Mouse (Mus musculus): ENCODE results near the gene Paox. TPM values are rescaled to one million over a fixed set of nuclear protein-coding genes. Genes with fewer than 3 reads are reported as not detected.

Paox gene
- polyA plus RNA-seq, 1 experiment: 3.0 TPM

- Histone ChIP-seq H3K36me3 (ENCODE audit: control insufficient read depth, insufficient read depth, low read length) (no peaks in the 10 kb centered on the region), H3K27ac (ENCODE audit: control insufficient read depth, insufficient read depth, low read depth, low read length) (no peak overlapping the region), H3K27me3 (ENCODE audit: control insufficient read depth, insufficient read depth, low read length) (no peaks in the 10 kb centered on the region), H3K4me1 (ENCODE audit: control insufficient read depth, insufficient read depth, low read length) (no peaks in the 10 kb centered on the region; the same call in 1 of the 2 replicates), H3K4me3 (ENCODE audit: control insufficient read depth, low read depth, low read length) (no peak overlapping the region)
- TF ChIP-seq POLR2A (IDR thresholded peaks at IDR 0.05; ENCODE audit: control insufficient read depth, low read depth, low read length) (no peak), CTCF (IDR thresholded peaks at IDR 0.05; ENCODE audit: control insufficient read depth, insufficient read depth, insufficient replicate concordance, low read depth, low read length) (no peak)
These were observed 17.1 kb upstream of the Paox start for GRCm38 (mm10) chr7:140098466-140098865.

- H3K4me1 ChIP-seq (ENCODE audit: control insufficient read depth, insufficient read depth, low read length): no peaks in the 10 kb centered on the region; the same call in 1 of the 2 replicates
These were observed 14.1 kb upstream of the Paox start for GRCm38 (mm10) chr7:140101498-140101897.

GRCm38 (mm10) chr7:140101993-140102860 is 13.4 kb upstream of the Paox start, which contains the start of gene Fuom:
TSS of gene Fuom (minus strand) at chr7:140102441.
- no peak within 1 kb of the TSS for H3K27ac ChIP-seq (ENCODE audit: control insufficient read depth, insufficient read depth, low read depth, low read length)
- peak within 1 kb of the TSS; percentile 62 for H3K4me3 ChIP-seq (ENCODE audit: control insufficient read depth, low read depth, low read length)
- no peaks in the 10 kb centered on the region for H3K27me3 ChIP-seq (ENCODE audit: control insufficient read depth, insufficient read depth, low read length)
- no peaks in the 10 kb centered on the region; the same call in 1 of the 2 replicates for H3K4me1 ChIP-seq (ENCODE audit: control insufficient read depth, insufficient read depth, low read length)
- no peaks in the 10 kb centered on the region for H3K36me3 ChIP-seq (ENCODE audit: control insufficient read depth, insufficient read depth, low read length)
- TF ChIP-seq CTCF (IDR thresholded peaks at IDR 0.05; ENCODE audit: control insufficient read depth, insufficient read depth, insufficient replicate concordance, low read depth, low read length): no peak
- no peak for TF ChIP-seq POLR2A (IDR thresholded peaks at IDR 0.05; ENCODE audit: control insufficient read depth, low read depth, low read length)

More at GRCm38 (mm10) chr7:140101498-140101897, 14.1 kb upstream of the Paox start:
- TF ChIP-seq CTCF (IDR thresholded peaks at IDR 0.05; ENCODE audit: control insufficient read depth, insufficient read depth, insufficient replicate concordance, low read depth, low read length): no peak
- H3K27me3 ChIP-seq (ENCODE audit: control insufficient read depth, insufficient read depth, low read length): no peaks in the 10 kb centered on the region
- H3K27ac ChIP-seq (ENCODE audit: control insufficient read depth, insufficient read depth, low read depth, low read length): no peak overlapping the region
- no peaks in the 10 kb centered on the region for H3K36me3 ChIP-seq (ENCODE audit: control insufficient read depth, insufficient read depth, low read length)
- H3K4me3 ChIP-seq (ENCODE audit: control insufficient read depth, low read depth, low read length): no peak overlapping the region

DNA sequence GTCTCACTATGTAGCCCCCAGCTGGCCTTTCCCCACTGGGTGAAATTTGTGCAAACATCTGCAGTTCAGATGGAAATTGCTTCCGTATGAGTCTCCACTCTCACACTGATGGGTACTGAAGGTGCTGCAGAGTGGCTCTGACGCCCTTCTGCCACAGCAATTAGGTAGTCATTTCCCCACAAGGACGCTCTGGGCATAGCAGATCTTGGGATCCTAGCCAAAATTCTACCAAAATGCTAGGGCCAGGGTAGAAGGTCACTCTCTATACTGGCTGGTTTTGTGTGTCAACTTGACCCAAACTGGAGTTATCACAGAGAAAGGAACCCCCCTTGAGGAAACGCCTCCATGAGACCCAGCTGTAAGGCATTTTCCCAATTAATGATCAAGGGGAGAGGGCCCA is 11.6 kb upstream of the Paox start:
- Histone ChIP-seq H3K27me3 (ENCODE audit: control insufficient read depth, insufficient read depth, low read length) (no peaks in the 10 kb centered on the region), H3K4me1 (ENCODE audit: control insufficient read depth, insufficient read depth, low read length) (no peaks in the 10 kb centered on the region; the same call in 1 of the 2 replicates), H3K27ac (ENCODE audit: control insufficient read depth, insufficient read depth, low read depth, low read length) (no peak overlapping the region), H3K36me3 (ENCODE audit: control insufficient read depth, insufficient read depth, low read length) (no peaks in the 10 kb centered on the region), H3K4me3 (ENCODE audit: control insufficient read depth, low read depth, low read length) (no peak overlapping the region)
- TF ChIP-seq POLR2A (IDR thresholded peaks at IDR 0.05; ENCODE audit: control insufficient read depth, low read depth, low read length): no peak
- no peak for TF ChIP-seq CTCF (IDR thresholded peaks at IDR 0.05; ENCODE audit: control insufficient read depth, insufficient read depth, insufficient replicate concordance, low read depth, low read length)

DNA sequence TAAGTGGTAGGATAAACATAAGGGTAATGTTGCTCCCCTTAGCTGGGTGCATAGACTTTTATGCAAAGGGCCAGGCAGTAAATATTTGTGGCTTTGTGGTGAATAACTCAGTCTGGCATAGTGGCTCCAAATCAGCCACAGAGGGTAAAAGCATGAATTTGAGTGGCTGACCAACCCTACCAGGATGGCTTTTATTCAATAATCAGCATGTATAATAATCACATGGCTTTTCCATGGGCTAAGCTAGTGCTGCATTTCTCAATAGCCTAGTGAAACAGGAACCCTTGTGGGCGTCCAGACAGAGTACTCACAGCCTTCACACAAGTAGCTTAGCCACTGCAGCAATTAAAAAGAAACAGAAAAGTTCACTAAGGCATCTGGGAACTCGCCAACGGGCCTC is 3.7 kb upstream of the Paox start:
- Histone ChIP-seq H3K27me3 (ENCODE audit: control insufficient read depth, insufficient read depth, low read length) (no peaks in the 10 kb centered on the region), H3K4me1 (ENCODE audit: control insufficient read depth, insufficient read depth, low read length) (no peaks in the 10 kb centered on the region), H3K27ac (ENCODE audit: control insufficient read depth, insufficient read depth, low read depth, low read length) (no peak overlapping the region), H3K36me3 (ENCODE audit: control insufficient read depth, insufficient read depth, low read length) (no peaks in the 10 kb centered on the region), H3K4me3 (ENCODE audit: control insufficient read depth, low read depth, low read length) (no peak overlapping the region)
- TF ChIP-seq POLR2A (IDR thresholded peaks at IDR 0.05; ENCODE audit: control insufficient read depth, low read depth, low read length) (no peak), CTCF (IDR thresholded peaks at IDR 0.05; ENCODE audit: control insufficient read depth, insufficient read depth, insufficient replicate concordance, low read depth, low read length) (no peak)

GRCm38 (mm10) chr7:140116329-140117054 is 893 bp downstream of the Paox start, which contains the start of gene Echs1:
TSS of gene Echs1 (minus strand) at chr7:140116476.
- Histone ChIP-seq H3K4me1 (ENCODE audit: control insufficient read depth, insufficient read depth, low read length) (no peaks in the 10 kb centered on the region), H3K27ac (ENCODE audit: control insufficient read depth, insufficient read depth, low read depth, low read length) (peak within 1 kb of the TSS; percentile 80), H3K36me3 (ENCODE audit: control insufficient read depth, insufficient read depth, low read length) (no peaks in the 10 kb centered on the region), H3K27me3 (ENCODE audit: control insufficient read depth, insufficient read depth, low read length) (no peaks in the 10 kb centered on the region), H3K4me3 (ENCODE audit: control insufficient read depth, low read depth, low read length) (peak within 1 kb of the TSS; percentile 86)
- TF ChIP-seq POLR2A (IDR thresholded peaks at IDR 0.05; ENCODE audit: control insufficient read depth, low read depth, low read length) (peak; percentile 78), CTCF (IDR thresholded peaks at IDR 0.05; ENCODE audit: control insufficient read depth, insufficient read depth, insufficient replicate concordance, low read depth, low read length) (no peak)

- TF ChIP-seq POLR2A (IDR thresholded peaks at IDR 0.05; ENCODE audit: control insufficient read depth, low read depth, low read length) (no peak), CTCF (IDR thresholded peaks at IDR 0.05; ENCODE audit: control insufficient read depth, insufficient read depth, insufficient replicate concordance, low read depth, low read length) (no peak)
- Histone ChIP-seq H3K27ac (ENCODE audit: control insufficient read depth, insufficient read depth, low read depth, low read length) (no peak overlapping the region), H3K36me3 (ENCODE audit: control insufficient read depth, insufficient read depth, low read length) (no peaks in the 10 kb centered on the region), H3K4me3 (ENCODE audit: control insufficient read depth, low read depth, low read length) (no peak overlapping the region), H3K4me1 (ENCODE audit: control insufficient read depth, insufficient read depth, low read length) (peaks cover 3% of the 10 kb centered on the region), H3K27me3 (ENCODE audit: control insufficient read depth, insufficient read depth, low read length) (no peaks in the 10 kb centered on the region)
These were observed 4.9 kb downstream of the Paox start for GRCm38 (mm10) chr7:140120484-140120883.
